Mouse (Mus musculus) MEL (cell line): ENCODE results near the gene Gm20696. TPM values are rescaled to one million over a fixed set of nuclear protein-coding genes. Genes with fewer than 3 reads are reported as not detected.

Experiments
- DNase-seq: peaks from one replicate; pipeline ENCODE4 v3.0.0; 2011; ENCODE audit warnings: low read depth, low spot score
- H3K27ac ChIP-seq: 2 replicates; pipeline ENCODE4 v1.5.1; 2012; ENCODE audit warnings: low read depth, mild to moderate bottlenecking, control low read depth, low read length, moderate library complexity; ENCODE audit not compliant: control insufficient read depth
- H3K27me3 ChIP-seq, 2 experiments: fragments of 150-350 bp in 1 of 2; sonication (generic) in 1 of 2; 2 replicates each; pipeline ENCODE4 v1.6.1; 2012; ENCODE audit warnings: low read length in 2 of 2, mild to moderate bottlenecking in 2 of 2, improper control_type of control experiment in 1 of 2, moderate library complexity in 1 of 2; ENCODE audit not compliant: insufficient read depth in 2 of 2, control insufficient read depth in 1 of 2
- H3K36me3 ChIP-seq, 2 experiments: 2 replicates each; pipeline ENCODE4 v1.6.1; 2012 to 2014; ENCODE audit warnings: low read length in 2 of 2, improper control_type of control experiment in 1 of 2, inconsistent platforms in 1 of 2, mild to moderate bottlenecking in 1 of 2; ENCODE audit not compliant: insufficient read depth in 2 of 2, control insufficient read depth in 1 of 2
- H3K4me1 ChIP-seq, 2 experiments: fragments of 150-350 bp in 1 of 2; sonication (generic) in 1 of 2; 2 replicates each; pipeline ENCODE4 v1.6.1; 2012; ENCODE audit warnings: low read length in 2 of 2, improper control_type of control experiment in 1 of 2, mild to moderate bottlenecking in 1 of 2; ENCODE audit not compliant: insufficient read depth in 2 of 2, control insufficient read depth in 1 of 2
- H3K4me3 ChIP-seq, 2 experiments: fragments of 150-350 bp in 1 of 2; sonication (generic) in 1 of 2; 2 replicates each; pipeline ENCODE4 v1.5.1; 2012; ENCODE audit warnings: low read depth in 2 of 2, low read length in 2 of 2, mild to moderate bottlenecking in 2 of 2, moderate library complexity in 2 of 2, control low read depth in 1 of 2, improper control_type of control experiment in 1 of 2; ENCODE audit not compliant: control insufficient read depth in 1 of 2, insufficient read depth in 1 of 2
- H3K79me2 ChIP-seq: 2 replicates; pipeline ENCODE4 v1.6.1; 2012; ENCODE audit warnings: mild to moderate bottlenecking, low read length, moderate library complexity; ENCODE audit not compliant: control insufficient read depth, poor library complexity, insufficient read depth
- H3K9ac ChIP-seq: 2 replicates; pipeline ENCODE4 v1.6.1; 2012; ENCODE audit warnings: low read depth, mild to moderate bottlenecking, control low read depth, low read length, moderate library complexity; ENCODE audit not compliant: control insufficient read depth, poor library complexity, severe bottlenecking
- H3K9me3 ChIP-seq: fragments of 150-350 bp; sonication (generic); replicated peaks from 2 replicates; pipeline ENCODE4 v1.6.1; 2012; ENCODE audit warnings: mild to moderate bottlenecking, low read length, improper control_type of control experiment, moderate library complexity; ENCODE audit not compliant: insufficient read depth
- CHD1 ChIP-seq: IDR thresholded peaks from 2 replicates; pipeline ENCODE4 v1.6.1; 2012; ENCODE audit warnings: low read depth, mild to moderate bottlenecking, inconsistent platforms, low read length, improper control_type of control experiment
- CHD2 ChIP-seq: IDR thresholded peaks from 2 replicates; pipeline ENCODE4 v1.6.1; 2011; ENCODE audit warnings: low read length, improper control_type of control experiment
- CTCF ChIP-seq, 3 experiments: IDR thresholded peaks in 2 of 3; conservative IDR thresholded peaks in 1 of 3; 2 replicates each; pipeline ENCODE4 v1.5.1; 2011 to 2012; ENCODE audit warnings: low read length in 3 of 3, low read depth in 2 of 3, mild to moderate bottlenecking in 2 of 3, improper control_type of control experiment in 1 of 3, inconsistent platforms in 1 of 3, mixed read lengths in 1 of 3, moderate library complexity in 1 of 3; ENCODE audit not compliant: control insufficient read depth in 1 of 3, insufficient read depth in 1 of 3, poor library complexity in 1 of 3, severe bottlenecking in 1 of 3
- E2F4 ChIP-seq: IDR thresholded peaks from 2 replicates; pipeline ENCODE4 v1.6.1; 2011; ENCODE audit warnings: low read depth, low read length, improper control_type of control experiment, borderline replicate concordance
- ELF1 ChIP-seq: IDR thresholded peaks from 2 replicates; pipeline ENCODE4 v1.6.1; 2014; ENCODE audit warnings: low read depth, mild to moderate bottlenecking, inconsistent platforms, low read length, improper control_type of control experiment, moderate library complexity
- ETS1 ChIP-seq: IDR thresholded peaks from 2 replicates; pipeline ENCODE4 v1.6.1; 2012; ENCODE audit warnings: low read depth, mild to moderate bottlenecking, inconsistent platforms, low read length, improper control_type of control experiment, moderate library complexity
- GABPA ChIP-seq: IDR thresholded peaks from 2 replicates; pipeline ENCODE4 v1.6.1; 2012; ENCODE audit warnings: low read depth, mild to moderate bottlenecking, inconsistent platforms, low read length, improper control_type of control experiment, moderate library complexity
- KAT2A ChIP-seq: conservative IDR thresholded peaks from 2 replicates; pipeline ENCODE4 v1.6.1; 2012; ENCODE audit warnings: low read depth, low read length, improper control_type of control experiment, inconsistent platforms
- MEF2A ChIP-seq: IDR thresholded peaks from 2 replicates; pipeline ENCODE4 v1.6.1; 2014; ENCODE audit warnings: low read depth, mild to moderate bottlenecking, inconsistent platforms, low read length, improper control_type of control experiment; ENCODE audit not compliant: poor library complexity, insufficient replicate concordance, severe bottlenecking; ENCODE audit errors: extremely low read depth
- MYC ChIP-seq: IDR thresholded peaks from 2 replicates; pipeline ENCODE4 v1.6.1; 2011; ENCODE audit warnings: low read depth, mild to moderate bottlenecking, low read length, improper control_type of control experiment, moderate library complexity
- NRF1 ChIP-seq: IDR thresholded peaks from 2 replicates; pipeline ENCODE4 v1.6.1; 2014; ENCODE audit warnings: low read depth, mild to moderate bottlenecking, inconsistent platforms, low read length, improper control_type of control experiment, moderate library complexity; ENCODE audit not compliant: poor library complexity, insufficient read depth, severe bottlenecking
- POLR2AphosphoS5 ChIP-seq: IDR thresholded peaks from 2 replicates; pipeline ENCODE4 v1.6.1; 2012; ENCODE audit warnings: low read depth, borderline replicate concordance, mild to moderate bottlenecking, inconsistent platforms, low read length, moderate library complexity, mixed read lengths
- RCOR1 ChIP-seq: IDR thresholded peaks from 2 replicates; pipeline ENCODE4 v1.6.1; 2012; ENCODE audit warnings: low read depth, mild to moderate bottlenecking, inconsistent platforms, low read length, improper control_type of control experiment
- SIN3A ChIP-seq: IDR thresholded peaks from 2 replicates; pipeline ENCODE4 v1.6.1; 2012; ENCODE audit warnings: low read length, improper control_type of control experiment, inconsistent platforms
- TCF12 ChIP-seq: IDR thresholded peaks from 2 replicates; pipeline ENCODE4 v1.6.1; 2014; ENCODE audit warnings: low read depth, mild to moderate bottlenecking, inconsistent platforms, low read length, improper control_type of control experiment, moderate library complexity
- ZNF384 ChIP-seq: IDR thresholded peaks from 2 replicates; pipeline ENCODE4 v1.6.1; 2012; ENCODE audit warnings: low read depth, mild to moderate bottlenecking, inconsistent platforms, low read length, improper control_type of control experiment
- polyA plus RNA-seq, 2 experiments: library from polyadenylated mRNA; stranded (reverse) in 1 of 2; unstranded in 1 of 2; fragments of >175 nt in 1 of 2; fragments of >200 nt in 1 of 2; gene quantifications; 2 replicates each; pipeline versions ENCODE4 v1.2.1 to v1.2.4; 2012; ENCODE audit warnings: low replicate concordance in 2 of 2, low read depth in 1 of 2; ENCODE audit not compliant: insufficient read length in 2 of 2, insufficient read depth in 1 of 2, missing spikeins in 1 of 2
- total RNA-seq: library from RNA; depleted of rRNA; stranded (reverse); fragments of 300-350 nt; gene quantifications from 2 replicates; pipeline ENCODE4 v1.2.3, GENCODE M21; 2012

Gene Gm20696
- total and polyA plus RNA-seq, 3 experiments: 0.07 to 0.39 TPM; not detected in 1

- Histone ChIP-seq H3K9ac (no peak overlapping the region), H3K36me3 (0 out of 4 replicates have a peak, but pooled peaks cover 0 to 2% of the 10 kb centered on the region in 2 experiments)
- DNase-seq: no peak
These were observed 313.2 kb downstream of the Gm20696 start for GRCm38 (mm10) chr6:99353441-99353840.

GRCm38 (mm10) chr6:99350566-99350965, 316.0 kb downstream of the Gm20696 start:
- Histone ChIP-seq H3K9me3 (no peaks in the 10 kb centered on the region), H3K36me3 (0 out of 4 replicates have a peak, but pooled peaks cover 0 to 2% of the 10 kb centered on the region in 2 experiments), H3K27ac (no peak overlapping the region), H3K27me3 (no peaks in the 10 kb centered on the region), H3K9ac (no peak overlapping the region), H3K4me1 (peaks cover 0 to 4% of the 10 kb centered on the region in 2 experiments; a peak in 2 of 4 replicates), H3K4me3 (no peak overlapping the region), H3K79me2 (no peaks in the 10 kb centered on the region)
- no peak for DNase-seq
- TF ChIP-seq ZNF384: no peak
- TF ChIP-seq RCOR1: no peak
- no peak for TF ChIP-seq TCF12
- no peak for TF ChIP-seq CHD1
- no peak for TF ChIP-seq CHD2
- no peak for TF ChIP-seq SIN3A
- TF ChIP-seq KAT2A: no peak
- TF ChIP-seq ELF1: no peak
- no peak for TF ChIP-seq GABPA

More at GRCm38 (mm10) chr6:99353441-99353840, 313.2 kb downstream of the Gm20696 start:
- Histone ChIP-seq H3K4me1 (peaks cover 0 to 5% of the 10 kb centered on the region in 2 experiments; a peak in 3 of 4 replicates), H3K4me3 (no peak overlapping the region), H3K27me3 (no peaks in the 10 kb centered on the region), H3K27ac (no peak overlapping the region), H3K79me2 (no peaks in the 10 kb centered on the region), H3K9me3 (no peaks in the 10 kb centered on the region)
- TF ChIP-seq NRF1: no peak
- TF ChIP-seq CTCF (IDR thresholded peaks at IDR 0.05 in 2 of 3, conservative IDR thresholded peaks at IDR 0.05 in 1 of 3; ENCODE audit: control insufficient read depth in 1 of 3, insufficient read depth in 1 of 3, low read depth in 2 of 3, low read length in 3 of 3, poor library complexity in 1 of 3, severe bottlenecking in 1 of 3): no peak
- no peak for TF ChIP-seq MYC
- TF ChIP-seq E2F4: no peak
- no peak for TF ChIP-seq POLR2AphosphoS5
- TF ChIP-seq GABPA: no peak
- no peak for TF ChIP-seq ELF1
- no peak for TF ChIP-seq ETS1
- no peak for TF ChIP-seq MEF2A
- TF ChIP-seq RCOR1: no peak
